Mouse (Mus musculus): Measurements from ENCODE around the gene Pde3a. TPM values are rescaled to one million over a fixed set of nuclear protein-coding genes. Genes with fewer than 3 reads are reported as not detected.

Gene Pde3a
- polyA plus RNA-seq, 1 experiment from 2014 or later = 2.0 TPM

DNA sequence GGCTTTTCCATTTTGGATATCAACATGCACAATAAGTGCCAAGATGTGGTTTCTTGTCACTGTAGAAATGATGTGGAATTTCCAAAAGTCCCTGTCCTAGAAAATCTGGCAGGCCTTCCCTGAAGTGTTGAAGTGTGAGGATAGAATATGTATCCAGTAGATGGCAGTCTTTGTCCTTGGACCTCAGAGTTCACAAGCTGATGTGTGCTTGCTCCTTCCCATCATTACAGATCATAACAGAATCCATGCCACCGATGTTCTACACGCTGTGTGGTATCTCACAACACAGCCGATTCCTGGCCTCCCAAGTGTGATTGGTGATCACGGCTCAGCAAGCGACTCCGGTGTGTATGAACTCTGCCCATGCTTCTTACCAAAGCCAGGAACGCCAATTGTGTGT, 238.2 kb downstream of the Pde3a start:
- Histone ChIP-seq H3K4me2 (no peak overlapping the region), H3K9me3 (no peaks in the 10 kb centered on the region), H3K9ac (no peak overlapping the region), H3K27me3 (no peaks in the 10 kb centered on the region; the same call in 1 of the 2 replicates), H3K4me3 (replicated peaks) (no peak overlapping the region), H3K4me1 (peaks cover 6% of the 10 kb centered on the region; the same call in 1 of the 2 replicates), H3K27ac (no peak overlapping the region), H3K36me3 (replicated peaks) (no peaks in the 10 kb centered on the region)
- WGBS = 67% methylated on average over 7 of the region's 7 CpGs
- peak; percentile 61; the same call in 1 of the 2 replicates for ATAC-seq (ENCODE audit: low FRiP score)

DNA sequence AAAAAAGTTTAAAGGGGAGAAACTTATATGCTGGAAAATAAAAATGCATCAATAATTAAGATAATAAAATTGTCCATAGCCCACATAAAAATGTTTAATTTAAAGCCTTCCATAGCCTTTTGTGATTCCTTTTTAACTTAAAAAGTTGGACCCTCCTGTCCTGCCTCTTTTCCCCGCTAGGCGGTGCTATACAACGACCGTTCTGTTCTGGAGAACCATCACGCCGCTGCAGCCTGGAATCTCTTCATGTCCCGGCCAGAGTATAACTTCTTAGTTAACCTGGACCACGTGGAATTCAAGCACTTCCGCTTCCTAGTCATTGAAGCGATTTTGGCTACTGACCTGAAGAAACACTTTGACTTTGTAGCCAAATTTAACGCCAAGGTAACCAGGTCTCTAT, 239.6 kb downstream of the Pde3a start:
- Histone ChIP-seq H3K9me3 (no peaks in the 10 kb centered on the region), H3K36me3 (replicated peaks) (no peaks in the 10 kb centered on the region), H3K9ac (no peak overlapping the region), H3K27me3 (peaks cover 7% of the 10 kb centered on the region), H3K4me2 (no peak overlapping the region), H3K27ac (no peak overlapping the region), H3K4me1 (peaks cover 6% of the 10 kb centered on the region; the same call in 1 of the 2 replicates), H3K4me3 (replicated peaks) (no peak overlapping the region)
- ATAC-seq (ENCODE audit: low FRiP score) = peak; percentile 37; the same call in 1 of the 2 replicates
- 15% methylated on average over 11 of the region's 11 CpGs for WGBS

DNA sequence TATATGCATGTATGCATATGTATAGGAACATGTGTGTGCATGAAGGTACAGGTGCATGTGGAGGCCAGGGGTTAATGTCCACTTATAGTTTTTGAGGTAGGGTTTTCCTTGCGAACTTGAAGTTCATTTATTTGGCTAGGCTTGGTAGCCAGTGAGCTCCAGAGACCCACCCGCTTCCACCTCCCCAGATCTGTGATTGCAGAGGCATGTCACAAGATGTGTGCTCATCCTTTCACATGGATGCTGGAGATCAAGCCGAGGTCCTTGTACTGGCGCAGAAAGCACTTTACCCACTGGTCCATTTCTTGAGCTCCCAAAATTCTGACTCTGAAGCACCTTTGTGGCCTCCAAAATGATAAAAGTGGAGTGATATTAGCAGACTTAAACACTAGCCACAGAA, 245.8 kb downstream of the Pde3a start:
- no peaks in the 10 kb centered on the region for H3K9me3 ChIP-seq
- peak overlapping the region; percentile 63; the same call in 1 of the 2 replicates for H3K27ac ChIP-seq
- no peak overlapping the region for H3K9ac ChIP-seq
- peaks cover 30% of the 10 kb centered on the region for H3K4me1 ChIP-seq
- no peak overlapping the region for H3K4me3 ChIP-seq (replicated peaks)
- no peaks in the 10 kb centered on the region for H3K36me3 ChIP-seq (replicated peaks)
- ATAC-seq (ENCODE audit: low FRiP score) = no peak
- 0 out of 2 replicates have a peak overlapping the region, but pooled peaks have one; percentile 3 for H3K4me2 ChIP-seq
- H3K27me3 ChIP-seq = peaks cover 11% of the 10 kb centered on the region
- 59% methylated on average over 4 of the region's 4 CpGs for WGBS

DNA sequence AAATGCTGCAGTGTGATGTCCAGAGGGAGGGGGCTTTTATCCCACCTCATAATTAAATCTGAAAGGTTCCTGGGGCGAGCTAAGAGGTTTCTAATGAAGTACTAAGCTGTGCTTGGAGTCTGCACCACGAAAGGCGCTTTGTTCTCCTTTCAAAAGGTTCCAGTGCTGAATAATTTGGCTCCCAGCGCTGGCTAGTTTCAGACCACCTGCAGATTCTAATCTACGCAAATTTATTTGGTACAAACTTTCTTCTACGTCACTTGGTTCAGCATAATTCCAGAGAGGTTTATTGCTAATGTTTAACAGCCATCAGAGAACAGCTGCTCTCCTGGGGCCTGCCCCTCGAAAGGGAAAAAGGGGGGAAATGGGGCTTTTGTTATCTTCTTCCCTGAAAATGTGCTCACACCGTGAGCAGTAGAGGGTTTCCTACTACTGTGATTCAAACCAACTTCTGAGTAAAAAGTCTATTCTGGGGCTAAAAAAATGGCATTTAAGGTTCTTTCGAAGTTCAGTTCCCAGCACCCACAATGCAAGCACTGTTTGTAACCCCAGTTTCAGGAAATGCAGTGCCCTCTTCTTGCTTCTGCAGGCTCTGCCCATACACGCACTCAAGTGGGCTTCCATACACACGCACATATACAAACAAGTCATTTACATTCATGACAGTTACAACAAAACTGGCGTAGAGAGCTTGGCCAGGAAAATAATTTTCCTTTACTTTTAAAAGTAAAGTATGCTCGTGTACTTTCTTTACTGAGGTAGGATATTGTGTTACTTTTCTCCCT, 246.8 kb downstream of the Pde3a start:
- Histone ChIP-seq H3K36me3 (replicated peaks) (no peaks in the 10 kb centered on the region), H3K27me3 (peaks cover 11% of the 10 kb centered on the region), H3K4me3 (replicated peaks) (no peak overlapping the region), H3K4me2 (peak overlapping the region; percentile 4; the same call in 1 of the 2 replicates), H3K4me1 (peaks cover 30% of the 10 kb centered on the region), H3K27ac (peak overlapping the region; percentile 75), H3K9me3 (no peaks in the 10 kb centered on the region), H3K9ac (no peak overlapping the region)
- peak; percentile 92 for ATAC-seq (ENCODE audit: low FRiP score)
- 4% methylated on average over 13 of the region's 13 CpGs for WGBS

DNA sequence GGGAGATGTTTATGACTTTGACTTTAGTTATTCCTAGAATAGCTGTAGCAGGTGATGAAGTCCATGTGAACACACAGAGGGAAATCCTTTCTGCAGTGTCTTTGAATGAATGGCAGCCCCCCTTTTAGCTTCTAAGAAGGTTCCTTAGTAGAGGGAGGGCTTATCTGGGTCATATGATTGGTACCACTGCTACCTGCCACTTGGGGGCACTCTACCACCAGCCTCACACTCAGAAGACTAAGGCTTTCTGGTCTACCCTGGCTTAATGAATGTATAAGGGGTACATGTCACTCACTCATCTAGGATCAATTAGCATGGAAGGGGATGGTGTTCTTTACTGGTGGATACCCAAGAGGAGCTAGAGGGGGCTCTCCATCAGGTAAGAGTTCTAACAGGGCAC, 250.4 kb downstream of the Pde3a start:
- H3K4me1 ChIP-seq = peaks cover 29% of the 10 kb centered on the region

DNA sequence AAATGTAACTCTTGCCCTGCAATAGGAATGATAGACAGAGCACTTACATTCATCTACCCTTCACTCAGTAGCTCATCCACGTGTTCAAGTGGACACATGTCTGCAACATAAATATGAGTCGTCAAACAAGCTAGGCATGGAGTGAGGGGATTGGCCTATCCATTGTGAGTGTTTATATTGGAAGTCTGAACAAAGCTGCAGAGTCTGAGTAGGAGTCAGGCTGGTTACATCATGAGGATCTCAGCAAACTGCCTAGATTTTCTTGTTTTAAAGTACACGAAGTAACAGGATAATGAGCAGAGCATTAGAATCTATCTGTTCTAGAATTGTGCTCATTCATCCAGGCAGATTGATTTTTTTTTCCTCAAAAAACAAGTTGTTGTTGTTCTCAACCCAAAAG, 252.1 kb downstream of the Pde3a start:
- no peaks in the 10 kb centered on the region for H3K27me3 ChIP-seq
- ATAC-seq (ENCODE audit: low FRiP score) = no peak
- no peaks in the 10 kb centered on the region for H3K36me3 ChIP-seq (replicated peaks)
- no peak overlapping the region for H3K4me3 ChIP-seq (replicated peaks)
- peaks cover 13% of the 10 kb centered on the region for H3K4me1 ChIP-seq
- H3K9me3 ChIP-seq = no peaks in the 10 kb centered on the region
- H3K9ac ChIP-seq = no peak overlapping the region
- WGBS = 90% methylated on average over 3 of the region's 3 CpGs
- H3K4me2 ChIP-seq = no peak overlapping the region
- no peak overlapping the region for H3K27ac ChIP-seq

More for the DNA sequence above, 250.4 kb downstream of the Pde3a start:
- no peak overlapping the region for H3K27ac ChIP-seq
- H3K36me3 ChIP-seq (replicated peaks) = no peaks in the 10 kb centered on the region
- no peak overlapping the region for H3K4me2 ChIP-seq
- H3K9me3 ChIP-seq = no peaks in the 10 kb centered on the region
- H3K4me3 ChIP-seq (replicated peaks) = no peak overlapping the region
- H3K9ac ChIP-seq = no peak overlapping the region
- no peak for ATAC-seq (ENCODE audit: low FRiP score)
- H3K27me3 ChIP-seq = no peaks in the 10 kb centered on the region

DNA sequence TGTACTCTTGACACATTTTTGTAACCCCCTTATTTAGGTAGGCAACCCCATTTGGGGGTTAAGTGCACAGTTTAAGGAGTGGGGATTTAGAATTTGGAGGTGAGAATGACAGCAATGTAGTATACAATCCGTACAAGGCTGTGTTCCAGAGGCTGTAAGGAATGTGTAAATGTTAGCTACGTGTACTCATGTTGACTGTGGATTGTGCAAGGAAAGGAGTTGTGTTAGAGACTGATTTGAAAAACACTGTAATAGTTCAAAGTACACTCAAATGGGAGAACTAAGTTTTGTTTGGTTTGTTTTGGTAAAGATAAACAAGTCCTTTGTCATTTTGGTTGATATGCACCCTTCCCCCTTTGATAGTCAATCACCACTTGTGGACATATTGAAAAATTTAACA, 273.5 kb downstream of the Pde3a start:
- Histone ChIP-seq H3K9ac (no peak overlapping the region), H3K27ac (no peak overlapping the region), H3K4me2 (no peak overlapping the region), H3K9me3 (no peaks in the 10 kb centered on the region), H3K27me3 (no peaks in the 10 kb centered on the region), H3K4me1 (no peaks in the 10 kb centered on the region; the same call in 1 of the 2 replicates), H3K36me3 (replicated peaks) (no peaks in the 10 kb centered on the region), H3K4me3 (replicated peaks) (no peak overlapping the region)
- WGBS = 94% methylated on average over 2 of the region's 2 CpGs
- no peak for ATAC-seq (ENCODE audit: low FRiP score)

DNA sequence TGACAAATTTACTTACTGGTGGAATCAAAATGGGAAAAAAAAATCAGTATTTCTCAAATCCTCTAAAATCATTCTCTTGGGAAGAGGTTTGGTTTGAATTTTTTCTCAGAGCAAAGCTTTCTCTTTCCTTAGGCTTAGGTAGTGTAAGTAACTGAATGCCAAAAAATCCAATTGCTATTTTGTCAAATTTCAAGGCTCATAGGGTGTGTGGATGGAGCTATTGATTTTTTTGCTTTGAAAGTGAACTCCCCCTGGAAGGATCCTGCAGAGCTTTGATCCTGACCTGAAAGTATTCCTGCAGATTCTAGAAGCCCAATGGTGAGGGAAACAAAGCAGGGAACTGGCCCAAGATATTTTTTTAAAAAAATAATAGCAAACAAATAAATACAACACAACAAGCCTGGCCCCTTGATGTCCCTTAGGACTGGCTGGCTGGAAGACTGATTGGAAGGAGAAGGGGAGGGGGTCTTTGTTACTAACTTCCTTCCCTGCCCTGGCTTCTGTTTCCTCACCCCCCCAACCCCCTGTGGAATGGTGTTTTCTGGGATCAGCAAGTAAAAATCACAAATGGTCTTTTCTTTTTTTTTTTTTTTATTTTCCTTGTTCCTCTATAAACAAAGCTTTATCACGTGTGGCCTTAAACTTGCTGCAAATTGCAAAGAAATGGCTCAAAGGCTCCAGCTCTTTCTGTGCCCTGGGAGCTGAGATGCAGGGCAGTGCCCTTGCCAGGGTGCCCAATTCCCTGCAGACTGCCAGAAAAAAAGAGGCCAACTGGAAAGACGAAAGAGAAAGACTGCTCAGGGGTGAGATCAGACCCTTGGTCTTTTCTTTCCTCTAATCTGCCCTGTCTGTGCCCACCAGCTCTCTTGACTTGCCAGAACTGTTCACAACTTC, 274.9 kb downstream of the Pde3a start, which contains the start of gene Slco1c1:
TSS of gene Slco1c1 (plus strand) at position 622 of the 894 bp plus-strand sequence.
- H3K9me3 ChIP-seq = no peaks in the 10 kb centered on the region
- H3K27me3 ChIP-seq = no peaks in the 10 kb centered on the region
- H3K27ac ChIP-seq = no peak within 1 kb of the TSS
- ATAC-seq (ENCODE audit: low FRiP score) = no peak
- H3K4me2 ChIP-seq = no peak within 1 kb of the TSS
- H3K9ac ChIP-seq = no peak within 1 kb of the TSS
- H3K4me1 ChIP-seq = no peaks in the 10 kb centered on the region; the same call in 1 of the 2 replicates
- no peak within 1 kb of the TSS for H3K4me3 ChIP-seq (replicated peaks)
- WGBS = 50% methylated on average over 2 of the region's 2 CpGs
- H3K36me3 ChIP-seq (replicated peaks) = no peaks in the 10 kb centered on the region

DNA sequence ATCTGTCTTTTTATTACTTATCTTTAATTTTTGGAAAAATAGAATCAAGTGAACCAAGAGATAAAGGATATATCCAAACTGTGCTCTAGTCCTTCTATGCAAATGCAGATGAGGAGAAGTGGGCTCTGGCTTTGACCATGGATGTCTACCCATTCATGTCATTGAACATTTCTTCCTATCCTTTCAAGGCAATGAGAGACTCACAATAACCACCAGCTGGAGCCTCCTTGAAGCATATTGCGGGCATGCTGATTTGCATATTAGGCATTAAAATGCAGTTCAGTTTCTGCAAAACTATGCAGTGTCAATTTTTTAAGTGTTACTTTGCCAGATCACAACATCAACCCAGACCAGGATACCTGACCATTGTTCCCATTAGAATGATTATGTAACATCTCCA, 276.7 kb downstream of the Pde3a start:
- Histone ChIP-seq H3K9ac (no peak overlapping the region), H3K4me2 (no peak overlapping the region), H3K27me3 (no peaks in the 10 kb centered on the region), H3K36me3 (replicated peaks) (no peaks in the 10 kb centered on the region), H3K4me3 (replicated peaks) (no peak overlapping the region), H3K4me1 (no peaks in the 10 kb centered on the region; the same call in 1 of the 2 replicates), H3K9me3 (no peaks in the 10 kb centered on the region), H3K27ac (no peak overlapping the region)
- peak; percentile 28; the same call in 1 of the 2 replicates for ATAC-seq (ENCODE audit: low FRiP score)
- 56% methylated on average over 1 of the region's 1 CpGs for WGBS

DNA sequence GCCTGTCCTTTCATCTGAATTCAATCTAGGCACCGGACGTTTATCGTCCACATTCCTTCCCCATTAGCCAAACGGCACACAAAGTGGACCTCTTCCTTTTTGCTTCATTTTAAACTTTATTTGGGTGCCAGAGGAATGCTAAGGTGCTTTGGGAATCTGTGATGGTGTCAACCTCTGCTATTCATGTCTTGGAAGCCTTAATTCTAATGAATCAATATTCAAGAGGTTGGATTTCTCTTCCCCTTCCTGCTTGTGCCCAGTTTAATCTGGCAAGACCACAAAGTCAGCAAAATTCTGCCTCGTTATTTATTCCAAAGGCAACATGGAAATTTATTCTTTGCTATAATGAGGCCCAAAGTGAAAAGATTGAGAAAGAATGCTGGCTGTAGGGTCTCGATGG, 281.8 kb downstream of the Pde3a start:
- 58% methylated on average over 6 of the region's 6 CpGs for WGBS
- Histone ChIP-seq H3K4me1 (no peaks in the 10 kb centered on the region), H3K27me3 (no peaks in the 10 kb centered on the region), H3K36me3 (replicated peaks) (no peaks in the 10 kb centered on the region), H3K9me3 (no peaks in the 10 kb centered on the region), H3K9ac (no peak overlapping the region), H3K27ac (no peak overlapping the region), H3K4me3 (replicated peaks) (no peak overlapping the region), H3K4me2 (no peak overlapping the region)
- ATAC-seq (ENCODE audit: low FRiP score) = no peak

DNA sequence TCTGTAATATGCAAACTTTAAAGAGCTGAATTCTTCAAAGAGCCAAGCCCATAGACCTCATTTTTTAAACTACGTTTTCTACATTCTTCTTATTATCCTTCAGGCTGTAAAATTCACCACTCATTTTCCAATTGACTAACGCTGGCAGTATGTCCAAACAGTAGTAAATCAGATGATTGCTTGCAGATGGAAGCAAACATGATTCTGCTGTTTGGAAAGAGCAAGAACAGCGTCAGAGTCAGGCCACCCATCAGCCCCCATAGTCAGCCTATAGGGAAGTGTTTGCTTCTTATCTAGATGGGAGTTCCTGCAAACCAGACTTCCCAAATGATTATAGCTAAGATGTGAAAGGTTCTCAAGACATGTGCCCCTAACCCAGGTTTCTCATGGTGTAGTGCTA, 288.2 kb downstream of the Pde3a start:
- Histone ChIP-seq H3K4me3 (replicated peaks) (no peak overlapping the region), H3K27ac (no peak overlapping the region), H3K4me1 (no peaks in the 10 kb centered on the region), H3K9me3 (no peaks in the 10 kb centered on the region), H3K27me3 (no peaks in the 10 kb centered on the region), H3K36me3 (replicated peaks) (no peaks in the 10 kb centered on the region), H3K9ac (no peak overlapping the region), H3K4me2 (no peak overlapping the region)
- no peak for ATAC-seq (ENCODE audit: low FRiP score)
- 78% methylated on average over 3 of the region's 3 CpGs for WGBS

DNA sequence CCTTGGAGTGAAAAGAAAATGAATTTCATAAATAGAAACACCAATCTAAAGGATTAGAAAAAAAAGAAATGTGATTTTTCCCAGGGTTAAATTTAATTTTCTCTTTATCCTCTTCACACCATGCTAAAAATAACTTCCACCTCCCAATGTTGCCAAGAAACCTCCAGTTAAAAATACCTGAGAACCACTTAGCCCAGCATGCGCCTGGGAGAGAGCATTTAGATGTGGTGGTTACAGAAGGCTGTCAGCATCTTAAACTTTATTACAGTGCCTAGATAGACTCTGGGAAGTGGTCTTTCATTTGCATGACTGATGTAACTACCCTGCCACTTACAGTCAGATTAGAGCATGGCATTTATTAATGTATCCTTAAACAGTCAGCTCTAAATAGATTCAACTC, 292.1 kb downstream of the Pde3a start:
- H3K36me3 ChIP-seq (replicated peaks) = no peaks in the 10 kb centered on the region
- H3K4me1 ChIP-seq = no peaks in the 10 kb centered on the region
- no peak for ATAC-seq (ENCODE audit: low FRiP score)
- no peak overlapping the region for H3K4me3 ChIP-seq (replicated peaks)
- WGBS = 88% methylated on average over 1 of the region's 1 CpGs
- no peak overlapping the region for H3K4me2 ChIP-seq
- H3K9ac ChIP-seq = no peak overlapping the region
- H3K27ac ChIP-seq = no peak overlapping the region
- no peaks in the 10 kb centered on the region for H3K9me3 ChIP-seq
- no peaks in the 10 kb centered on the region for H3K27me3 ChIP-seq
